Mouse (Mus musculus) liver, embryonic 13.5 days (tissue): ENCODE measurements around the gene Slc23a2. TPM values are rescaled to one million over a fixed set of nuclear protein-coding genes. Genes with fewer than 3 reads are reported as not detected.

Experiments used
- ATAC-seq: fragments of 200-750 bp; cut with Nextera tagmentation; 2 replicates; pipeline ENCODE4 v1.8.0; 2017; ENCODE audit warnings: low read depth, mild to moderate bottlenecking, moderate number of reproducible peaks, moderate library complexity
- DNase-seq: peaks from one replicate; pipeline ENCODE4 v3.0.0; 2022
- H3K27ac ChIP-seq: fragments of 300-500 bp; sonication (generic); 2 replicates; pipeline ENCODE4 v1.5.1; 2015; ENCODE audit warnings: moderate library complexity, mild to moderate bottlenecking, inconsistent platforms
- H3K27me3 ChIP-seq: fragments of 300-500 bp; sonication (generic); 2 replicates; pipeline ENCODE4 v1.6.1; 2015; ENCODE audit warnings: mild to moderate bottlenecking, inconsistent platforms
- H3K36me3 ChIP-seq: fragments of 300-500 bp; sonication (generic); 2 replicates; pipeline ENCODE4 v1.6.1; 2015; ENCODE audit warnings: mild to moderate bottlenecking, inconsistent platforms
- H3K4me1 ChIP-seq: fragments of 300-500 bp; sonication (generic); replicated peaks from 2 replicates; pipeline ENCODE4 v1.6.1; 2015; ENCODE audit warnings: inconsistent platforms
- H3K4me2 ChIP-seq: fragments of 300-500 bp; sonication (generic); 2 replicates; pipeline ENCODE4 v1.6.1; 2015; ENCODE audit warnings: inconsistent platforms, mild to moderate bottlenecking, moderate library complexity
- H3K4me3 ChIP-seq: fragments of 300-500 bp; sonication (generic); replicated peaks from 2 replicates; pipeline ENCODE4 v1.5.1; 2015; ENCODE audit warnings: mild to moderate bottlenecking, inconsistent platforms
- H3K9ac ChIP-seq: fragments of 300-500 bp; sonication (generic); 2 replicates; pipeline ENCODE4 v1.6.1; 2015; ENCODE audit warnings: mild to moderate bottlenecking, inconsistent platforms
- H3K9me3 ChIP-seq: fragments of 300-500 bp; sonication (generic); replicated peaks from 2 replicates; pipeline ENCODE4 v1.6.1; 2016; ENCODE audit warnings: inconsistent platforms
- WGBS: fragments of 180-500 bp; shearing (Covaris S2); methylation state at CpG from one replicate; pipeline ENCODE4 v1.1.7; 2015; ENCODE audit not compliant: insufficient replicate concordance; 5-methylcytosine and 5-hydroxymethylcytosine counted together
- polyA plus RNA-seq: library from polyadenylated mRNA; unstranded; fragments of >200 nt; fragmentation: Nextera tagmentation; extraction: Ambion mirVana; gene quantifications from 2 replicates; pipeline ENCODE4 v1.2.1, GENCODE M21; 2015

Gene Slc23a2
- polyA plus RNA-seq, 1 experiment from 2014 or later = 2.8 TPM

DNA sequence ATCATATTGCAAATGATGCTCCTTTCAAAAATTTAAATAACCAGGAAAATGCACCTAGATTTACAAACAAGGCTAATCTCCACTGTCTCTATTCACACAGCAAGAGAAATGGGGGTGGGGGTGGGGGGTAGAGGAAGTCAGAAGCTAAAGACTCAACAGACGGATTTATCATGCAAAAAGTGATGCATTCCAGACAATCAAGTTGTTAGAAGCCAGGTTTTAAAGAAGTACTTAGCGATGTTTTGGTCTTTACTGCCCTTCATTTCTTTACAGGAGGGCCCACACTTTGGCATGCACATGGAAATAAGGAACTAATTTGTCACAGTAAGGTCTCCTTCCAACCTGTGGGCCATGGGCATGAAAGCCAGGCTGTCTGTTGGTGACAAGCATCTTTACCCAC is 11.5 kb downstream of the Slc23a2 start:
- Histone ChIP-seq H3K4me2 (no peak overlapping the region), H3K9me3 (no peaks in the 10 kb centered on the region), H3K36me3 (no peaks in the 10 kb centered on the region), H3K9ac (no peak overlapping the region), H3K27me3 (no peaks in the 10 kb centered on the region), H3K4me3 (no peak overlapping the region), H3K4me1 (peaks cover 18% of the 10 kb centered on the region), H3K27ac (no peak overlapping the region)
- WGBS = 41% methylated on average over 2 of the region's 2 CpGs
- ATAC-seq (no peak), DNase-seq (no peak)

DNA sequence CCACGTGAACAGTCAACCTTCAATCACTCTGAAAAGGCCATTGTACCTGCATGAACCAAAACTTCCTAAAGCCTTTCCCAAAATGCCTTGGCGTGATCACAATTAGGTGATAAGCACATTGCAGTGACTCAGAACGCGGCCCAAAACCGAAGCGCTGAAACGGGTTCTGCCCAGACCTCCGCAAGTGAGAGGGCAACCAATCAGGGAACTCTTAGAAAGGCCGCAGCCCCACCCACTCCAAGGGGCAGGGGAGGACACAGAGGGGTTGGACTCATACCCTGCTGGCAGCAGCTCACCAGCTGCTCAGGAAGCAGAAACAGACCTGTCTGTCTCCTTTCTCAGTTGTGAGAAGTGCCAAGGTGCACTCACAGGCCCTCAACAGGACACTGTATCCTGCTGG is 13.6 kb downstream of the Slc23a2 start:
- Histone ChIP-seq H3K27ac (no peak overlapping the region), H3K9ac (0 out of 2 replicates have a peak overlapping the region, but pooled peaks have one; percentile 15), H3K4me3 (no peak overlapping the region; the same call in 1 of the 2 replicates), H3K27me3 (no peaks in the 10 kb centered on the region), H3K9me3 (no peaks in the 10 kb centered on the region), H3K4me2 (peak overlapping the region; percentile 48), H3K36me3 (no peaks in the 10 kb centered on the region), H3K4me1 (peaks cover 18% of the 10 kb centered on the region)
- DNase-seq (peak; percentile 40), ATAC-seq (peak; percentile 83)
- WGBS = 3% methylated on average over 9 of the region's 9 CpGs

DNA sequence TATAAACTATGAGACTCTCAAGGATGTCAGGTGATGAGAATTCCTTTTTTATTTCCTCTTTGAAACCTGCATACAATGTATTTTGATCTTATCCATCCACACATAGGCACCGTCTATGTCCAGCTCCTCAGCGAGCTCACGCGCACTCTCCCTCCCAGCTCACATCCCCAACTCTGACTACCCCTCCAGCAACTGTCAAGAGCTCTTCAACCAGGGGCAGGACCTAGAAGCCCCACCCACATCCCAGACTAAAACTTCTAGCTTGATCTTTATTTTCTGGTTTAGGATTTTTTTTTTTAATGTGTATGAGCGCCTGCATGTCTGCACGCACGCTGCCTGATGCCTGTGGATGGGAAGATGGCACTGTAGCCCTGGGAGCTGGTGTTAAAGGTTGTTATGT is 14.9 kb downstream of the Slc23a2 start:
- H3K27me3 ChIP-seq = no peaks in the 10 kb centered on the region
- 85% methylated on average over 7 of the region's 7 CpGs for WGBS
- no peak for DNase-seq

DNA sequence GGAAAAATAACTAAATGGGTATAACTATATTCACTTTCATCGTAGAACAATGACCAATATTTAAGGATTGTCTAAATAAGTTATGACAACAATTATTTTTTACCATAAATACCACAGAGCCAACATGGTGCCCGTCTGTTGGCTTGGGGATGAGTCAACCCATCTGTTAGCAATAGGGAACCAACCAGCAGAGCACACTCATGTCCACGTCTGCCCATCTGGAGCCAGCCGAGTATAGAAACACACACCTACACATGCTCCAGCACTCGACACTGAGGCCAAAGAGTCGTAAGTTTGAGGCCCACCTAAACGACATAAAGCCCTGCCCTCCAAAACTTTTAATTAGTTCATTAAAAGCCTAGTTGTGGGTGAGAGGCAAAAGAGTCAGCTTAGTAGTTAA is 15.7 kb downstream of the Slc23a2 start:
- Histone ChIP-seq H3K4me2 (no peak overlapping the region), H3K4me3 (no peak overlapping the region), H3K36me3 (no peaks in the 10 kb centered on the region), H3K4me1 (peaks cover 14% of the 10 kb centered on the region), H3K27me3 (no peaks in the 10 kb centered on the region), H3K9me3 (no peaks in the 10 kb centered on the region), H3K27ac (no peak overlapping the region), H3K9ac (no peak overlapping the region)
- ATAC-seq (no peak), DNase-seq (no peak)
- WGBS = 75% methylated on average over 7 of the region's 7 CpGs

More for the DNA sequence above, 14.9 kb downstream of the Slc23a2 start:
- no peak overlapping the region for H3K9ac ChIP-seq
- no peaks in the 10 kb centered on the region for H3K9me3 ChIP-seq
- no peaks in the 10 kb centered on the region for H3K36me3 ChIP-seq
- H3K4me1 ChIP-seq = peaks cover 18% of the 10 kb centered on the region
- ATAC-seq = no peak
- H3K27ac ChIP-seq = no peak overlapping the region
- H3K4me2 ChIP-seq = no peak overlapping the region
- H3K4me3 ChIP-seq = no peak overlapping the region

DNA sequence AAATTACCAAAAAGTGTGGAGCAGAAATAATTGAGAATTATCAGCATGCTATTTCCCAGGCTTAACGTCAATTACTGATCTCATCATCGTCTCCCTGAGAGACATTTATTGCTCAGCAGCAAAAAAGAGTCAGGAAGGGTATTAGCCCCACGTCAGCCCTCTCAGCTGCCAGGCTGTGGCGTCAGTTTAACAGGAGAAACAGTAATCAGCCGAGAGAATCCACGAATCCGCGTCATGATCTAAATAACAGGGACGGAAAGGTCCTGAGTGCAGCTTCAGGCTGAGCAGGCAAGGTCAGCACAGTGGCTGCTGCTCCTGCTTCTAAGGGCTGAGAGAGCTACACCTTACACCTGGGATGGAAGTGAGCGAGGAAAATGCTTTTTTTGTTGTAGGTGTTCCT is 17.0 kb downstream of the Slc23a2 start:
- ATAC-seq = no peak
- 69% methylated on average over 10 of the region's 10 CpGs for WGBS

GRCm38 (mm10) chr2:132126292-132126691 is 18.6 kb downstream of the Slc23a2 start:
- no peak overlapping the region for H3K4me3 ChIP-seq
- H3K4me2 ChIP-seq = no peak overlapping the region
- no peaks in the 10 kb centered on the region for H3K27me3 ChIP-seq
- no peaks in the 10 kb centered on the region for H3K36me3 ChIP-seq
- H3K9me3 ChIP-seq = no peaks in the 10 kb centered on the region
- no peak overlapping the region for H3K27ac ChIP-seq
- no peak overlapping the region for H3K9ac ChIP-seq
- 93% methylated on average over 1 of the region's 1 CpGs for WGBS
- no peak for DNase-seq
- no peak for ATAC-seq
- peaks cover 6% of the 10 kb centered on the region for H3K4me1 ChIP-seq

More for the DNA sequence above, 17.0 kb downstream of the Slc23a2 start:
- Histone ChIP-seq H3K27me3 (no peaks in the 10 kb centered on the region), H3K4me1 (peaks cover 9% of the 10 kb centered on the region), H3K4me3 (no peak overlapping the region), H3K9ac (no peak overlapping the region), H3K36me3 (no peaks in the 10 kb centered on the region), H3K27ac (no peak overlapping the region), H3K4me2 (no peak overlapping the region), H3K9me3 (no peaks in the 10 kb centered on the region)
- no peak for DNase-seq

GRCm38 (mm10) chr2:132123063-132123462 is 21.8 kb downstream of the Slc23a2 start:
- Histone ChIP-seq H3K27ac (no peak overlapping the region), H3K9ac (no peak overlapping the region), H3K27me3 (no peaks in the 10 kb centered on the region), H3K36me3 (no peaks in the 10 kb centered on the region), H3K4me1 (0 out of 2 replicates have a peak, but pooled peaks cover 3% of the 10 kb centered on the region), H3K4me2 (no peak overlapping the region), H3K4me3 (no peak overlapping the region), H3K9me3 (no peaks in the 10 kb centered on the region)
- DNase-seq (no peak), ATAC-seq (no peak)
- 68% methylated on average over 4 of the region's 4 CpGs for WGBS

- ATAC-seq (no peak), DNase-seq (no peak)
- H3K27ac ChIP-seq = no peak overlapping the region
- H3K4me1 ChIP-seq = 0 out of 2 replicates have a peak, but pooled peaks cover 3% of the 10 kb centered on the region
- no peak overlapping the region for H3K4me2 ChIP-seq
- WGBS = 61% methylated on average over 3 of the region's 3 CpGs
- no peaks in the 10 kb centered on the region for H3K36me3 ChIP-seq
- no peaks in the 10 kb centered on the region for H3K27me3 ChIP-seq
- no peaks in the 10 kb centered on the region for H3K9me3 ChIP-seq
- no peak overlapping the region for H3K9ac ChIP-seq
- no peak overlapping the region for H3K4me3 ChIP-seq
Observed at GRCm38 (mm10) chr2:132121050-132121449, 23.9 kb downstream of the Slc23a2 start.

GRCm38 (mm10) chr2:132118646-132119045 is 26.3 kb downstream of the Slc23a2 start:
- no peak overlapping the region for H3K4me2 ChIP-seq
- ATAC-seq = no peak

DNA sequence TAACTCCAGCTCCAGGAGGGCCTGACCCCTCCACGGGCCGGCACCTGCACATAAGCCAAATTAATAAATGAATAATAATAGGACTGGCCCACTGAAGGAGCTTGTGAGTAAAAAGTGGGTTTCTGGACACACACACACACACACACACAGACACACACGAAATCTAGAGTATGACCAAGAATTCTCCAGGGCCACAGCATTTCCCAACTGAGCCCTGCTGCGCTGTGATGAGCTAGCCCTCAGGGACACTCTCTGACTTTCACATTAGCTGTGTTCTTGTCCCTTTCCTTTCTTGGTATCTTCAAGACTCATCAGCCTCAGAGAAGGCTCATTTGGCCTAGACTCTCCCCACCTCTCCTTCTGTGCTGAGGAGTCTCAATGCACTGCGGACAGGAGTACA is 29.0 kb downstream of the Slc23a2 start:
- Histone ChIP-seq H3K4me1 (peaks cover 4% of the 10 kb centered on the region; the same call in 1 of the 2 replicates), H3K27ac (no peak overlapping the region), H3K4me2 (no peak overlapping the region), H3K9ac (no peak overlapping the region), H3K36me3 (no peaks in the 10 kb centered on the region), H3K9me3 (no peaks in the 10 kb centered on the region), H3K27me3 (no peaks in the 10 kb centered on the region), H3K4me3 (no peak overlapping the region)
- WGBS = 73% methylated on average over 5 of the region's 5 CpGs
- ATAC-seq = no peak
- no peak for DNase-seq

More at GRCm38 (mm10) chr2:132118646-132119045, 26.3 kb downstream of the Slc23a2 start:
- no peak overlapping the region for H3K27ac ChIP-seq
- no peak overlapping the region for H3K4me3 ChIP-seq
- H3K27me3 ChIP-seq = no peaks in the 10 kb centered on the region
- no peaks in the 10 kb centered on the region for H3K9me3 ChIP-seq
- 0 out of 2 replicates have a peak, but pooled peaks cover under 1% of the 10 kb centered on the region for H3K4me1 ChIP-seq
- no peaks in the 10 kb centered on the region for H3K36me3 ChIP-seq
- H3K9ac ChIP-seq = no peak overlapping the region
- DNase-seq = no peak
- WGBS = 68% methylated on average over 1 of the region's 1 CpGs

GRCm38 (mm10) chr2:132115344-132115743 is 29.6 kb downstream of the Slc23a2 start:
- ATAC-seq (no peak), DNase-seq (no peak)
- Histone ChIP-seq H3K4me1 (peaks cover 4% of the 10 kb centered on the region; the same call in 1 of the 2 replicates), H3K9ac (no peak overlapping the region), H3K36me3 (no peaks in the 10 kb centered on the region), H3K27ac (no peak overlapping the region), H3K4me2 (no peak overlapping the region), H3K4me3 (no peak overlapping the region), H3K9me3 (no peaks in the 10 kb centered on the region), H3K27me3 (no peaks in the 10 kb centered on the region)
- WGBS = 72% methylated on average over 6 of the region's 6 CpGs

DNA sequence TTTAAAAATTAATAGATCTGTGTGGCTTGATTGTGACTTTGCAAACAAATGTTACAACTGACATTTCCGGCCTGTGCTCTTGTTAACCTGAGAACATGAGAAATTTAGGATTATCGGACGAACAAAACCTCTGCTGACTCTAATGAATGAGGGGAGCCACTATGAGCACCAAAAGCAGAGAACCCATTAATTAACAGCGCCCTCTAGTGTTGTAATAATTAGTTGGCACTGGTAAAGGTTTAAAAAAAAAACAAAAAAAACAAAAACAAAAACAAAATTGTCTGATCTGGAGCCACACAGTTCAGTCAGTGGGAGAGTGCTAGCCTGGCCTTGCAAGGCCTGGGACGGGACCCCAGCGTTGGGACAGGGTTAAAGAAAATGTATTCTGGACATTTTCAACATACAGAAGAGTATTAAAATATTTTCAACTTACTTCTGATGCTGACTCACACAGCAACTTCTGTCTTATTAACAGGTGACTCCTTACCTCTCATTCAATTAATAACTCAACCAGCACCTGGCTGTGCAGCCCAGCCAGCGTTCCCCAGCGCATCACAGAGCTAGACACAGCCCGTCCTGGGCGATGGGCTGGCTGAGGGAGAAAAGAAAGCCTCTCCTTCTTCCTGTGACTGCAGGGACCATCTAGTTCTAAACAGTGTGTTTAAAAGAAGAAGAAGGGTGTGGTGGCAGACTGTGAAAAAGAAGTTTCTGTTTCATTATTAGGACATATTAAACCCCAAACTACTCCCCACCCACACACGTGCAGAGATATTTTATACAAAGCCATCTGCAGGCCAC is 30.7 kb downstream of the Slc23a2 start:
- H3K4me1 ChIP-seq = peaks cover 4% of the 10 kb centered on the region; the same call in 1 of the 2 replicates
- WGBS = 55% methylated on average over 11 of the region's 11 CpGs
- no peak overlapping the region for H3K4me2 ChIP-seq
- no peaks in the 10 kb centered on the region for H3K36me3 ChIP-seq
- DNase-seq (no peak), ATAC-seq (no peak)
- H3K4me3 ChIP-seq = no peak overlapping the region
- no peaks in the 10 kb centered on the region for H3K27me3 ChIP-seq
- H3K9me3 ChIP-seq = no peaks in the 10 kb centered on the region
- no peak overlapping the region for H3K27ac ChIP-seq
- H3K9ac ChIP-seq = no peak overlapping the region
